Mouse (Mus musculus) limb, embryonic 14.5 days (tissue): Measurements from ENCODE around the gene Rab4a. TPM values are rescaled to one million over a fixed set of nuclear protein-coding genes. Genes with fewer than 3 reads are reported as not detected.
A peak's percentile ranks its signal among the peaks of the same experiment; 100 is the strongest.

ENCODE experiments used
- ATAC-seq: fragments of 200-750 bp; cut with Nextera tagmentation; 2 replicates; pipeline ENCODE4 v1.8.0; 2017; ENCODE audit warnings: low read depth, moderate number of reproducible peaks, moderate TSS enrichment; ENCODE audit not compliant: low FRiP score
- DNase-seq: peaks from one replicate; pipeline ENCODE4 v3.0.0-alpha.2; 2015; ENCODE audit warnings: low spot score
- H3K27ac ChIP-seq: fragments of 300-500 bp; sonication (generic); replicated peaks from 2 replicates; pipeline ENCODE4 v1.5.1; 2014; ENCODE audit warnings: low read depth, mild to moderate bottlenecking, low read length, moderate library complexity, mixed read lengths
- H3K27me3 ChIP-seq: fragments of 300-500 bp; sonication (generic); 2 replicates; pipeline ENCODE4 v1.6.1; 2014; ENCODE audit warnings: low read length, mixed read lengths; ENCODE audit not compliant: control insufficient read depth, insufficient read depth
- H3K36me3 ChIP-seq: fragments of 300-500 bp; sonication (generic); 2 replicates; pipeline ENCODE4 v1.6.1; 2014; ENCODE audit warnings: mild to moderate bottlenecking, low read length, moderate library complexity, mixed read lengths; ENCODE audit not compliant: control insufficient read depth, insufficient read depth
- H3K4me1 ChIP-seq: fragments of 300-500 bp; sonication (generic); 2 replicates; pipeline ENCODE4 v1.6.1; 2014; ENCODE audit warnings: antibody characterized with exemption, low read length, mixed read lengths; ENCODE audit not compliant: control insufficient read depth, insufficient read depth
- H3K4me2 ChIP-seq: fragments of 300-500 bp; sonication (generic); replicated peaks from 2 replicates; pipeline ENCODE4 v1.6.1; 2014; ENCODE audit warnings: low read depth, mild to moderate bottlenecking, low read length, moderate library complexity; ENCODE audit not compliant: severe bottlenecking
- H3K4me3 ChIP-seq: fragments of 300-500 bp; sonication (generic); replicated peaks from 2 replicates; pipeline ENCODE4 v1.5.1; 2014; ENCODE audit warnings: low read length
- H3K9ac ChIP-seq: fragments of 300-500 bp; sonication (generic); 2 replicates; pipeline ENCODE4 v1.6.1; 2014; ENCODE audit warnings: mild to moderate bottlenecking, low read depth, low read length, moderate library complexity; ENCODE audit not compliant: severe bottlenecking
- H3K9me3 ChIP-seq: fragments of 300-500 bp; sonication (generic); 2 replicates; pipeline ENCODE4 v1.6.1; 2016; ENCODE audit warnings: low read length; ENCODE audit not compliant: control insufficient read depth
- POLR2A ChIP-seq: fragments of 200-500 bp; IDR thresholded peaks from 2 replicates; pipeline ENCODE4 v1.8.0; 2012; ENCODE audit warnings: inconsistent platforms, mild to moderate bottlenecking, moderate library complexity, borderline replicate concordance; ENCODE audit not compliant: insufficient read depth, insufficient read length; ENCODE audit errors: extremely low read depth
- WGBS: fragments of 180-500 bp; shearing (Covaris S2); extraction: QIAGEN DNeasy Blood & Tissue Kit; methylation state at CpG from one replicate; pipeline ENCODE4 v1.1.7; 2014; 5-methylcytosine and 5-hydroxymethylcytosine counted together
- polyA plus RNA-seq, 2 experiments: library from polyadenylated mRNA; depleted of rRNA in 1 of 2; stranded (reverse) in 1 of 2; unstranded in 1 of 2; fragments of >200 nt; fragmentation: Nextera tagmentation in 1 of 2; extraction: Ambion mirVana in 1 of 2; gene quantifications; 2 replicates each; pipeline versions ENCODE4 v1.2.1 to v1.2.3; 2012 to 2014

Rab4a gene
- polyA plus RNA-seq, 2 experiments, result 29.5 to 45.5 TPM

DNA sequence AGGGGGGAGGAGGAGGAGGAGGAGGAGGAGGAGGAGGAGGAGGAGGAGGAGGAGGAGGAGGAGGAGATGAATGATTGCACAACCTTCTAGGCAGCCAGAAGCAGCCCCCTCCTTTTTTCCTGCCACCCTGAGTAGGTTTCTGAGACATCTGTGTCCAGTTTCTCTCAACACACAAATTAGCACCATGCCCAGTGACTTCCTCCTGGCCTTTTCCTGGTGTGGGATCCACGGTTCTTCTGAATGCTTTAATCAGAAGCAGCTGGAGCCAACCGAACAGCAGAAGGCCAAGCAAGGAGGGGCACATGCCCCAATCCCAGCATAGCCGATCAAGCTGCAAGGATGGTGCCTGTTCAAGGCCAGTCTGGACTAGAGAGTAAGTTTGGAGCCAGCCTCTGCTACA, 5.9 kb upstream of the Rab4a start:
- DNase-seq, result no peak
- Histone ChIP-seq H3K4me1 (no peaks in the 10 kb centered on the region), H3K27me3 (no peaks in the 10 kb centered on the region), H3K9me3 (no peaks in the 10 kb centered on the region), H3K36me3 (no peaks in the 10 kb centered on the region), H3K4me3 (no peak overlapping the region), H3K4me2 (no peak overlapping the region), H3K27ac (no peak overlapping the region), H3K9ac (peak overlapping the region; percentile 40; the same call in 1 of the 2 replicates)
- ATAC-seq, result no peak
- WGBS, result 14% methylated on average over 3 of the region's 3 CpGs
- TF ChIP-seq POLR2A, result no peak

DNA sequence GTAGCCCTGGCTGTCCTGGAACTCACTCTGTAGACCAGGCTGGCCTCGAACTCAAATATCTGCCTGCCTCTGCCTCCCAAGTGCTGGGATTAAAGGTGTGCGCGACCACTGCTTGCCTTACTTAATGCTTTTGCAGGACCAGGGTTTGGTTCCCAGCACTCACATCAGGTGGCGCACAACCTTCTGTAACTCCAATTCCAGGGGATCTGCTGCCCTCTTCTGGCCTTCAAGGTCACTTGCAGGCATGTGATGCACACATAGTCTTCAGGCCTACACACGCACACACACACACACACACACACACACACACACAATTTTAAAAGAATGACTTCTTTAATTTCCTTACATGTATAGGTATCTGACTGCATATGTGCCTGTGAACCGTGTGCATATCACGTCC, 4.9 kb upstream of the Rab4a start:
- no peak for TF ChIP-seq POLR2A
- H3K4me3 ChIP-seq, result no peak overlapping the region
- DNase-seq (no peak), ATAC-seq (no peak)
- peaks cover 2% of the 10 kb centered on the region; the same call in 1 of the 2 replicates for H3K4me1 ChIP-seq
- H3K36me3 ChIP-seq, result no peaks in the 10 kb centered on the region
- H3K4me2 ChIP-seq, result no peak overlapping the region
- no peak overlapping the region for H3K9ac ChIP-seq
- WGBS, result 92% methylated on average over 7 of the region's 7 CpGs
- H3K27ac ChIP-seq, result no peak overlapping the region
- H3K9me3 ChIP-seq, result no peaks in the 10 kb centered on the region
- no peaks in the 10 kb centered on the region for H3K27me3 ChIP-seq

DNA sequence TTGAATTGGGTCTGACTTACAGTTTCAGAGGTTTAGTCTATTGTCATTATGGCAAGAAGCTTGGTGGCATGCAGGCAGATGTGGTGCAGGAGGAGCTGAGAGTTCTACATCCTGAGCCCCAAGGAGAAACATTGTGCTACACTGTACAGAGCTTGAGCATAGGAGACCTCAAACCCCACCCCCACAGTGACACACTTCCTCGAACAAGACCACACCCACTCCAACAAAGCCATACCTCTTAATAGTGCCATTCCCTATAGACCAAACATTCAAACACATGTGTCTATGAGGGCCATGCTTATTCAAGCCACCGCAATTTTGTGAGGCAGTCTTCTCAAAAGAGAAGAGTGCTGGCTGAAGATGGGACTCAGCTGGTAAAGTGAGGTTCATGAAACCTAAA, 4.2 kb upstream of the Rab4a start:
- H3K36me3 ChIP-seq, result no peaks in the 10 kb centered on the region
- 95% methylated on average over 2 of the region's 2 CpGs for WGBS
- ATAC-seq, result no peak

DNA sequence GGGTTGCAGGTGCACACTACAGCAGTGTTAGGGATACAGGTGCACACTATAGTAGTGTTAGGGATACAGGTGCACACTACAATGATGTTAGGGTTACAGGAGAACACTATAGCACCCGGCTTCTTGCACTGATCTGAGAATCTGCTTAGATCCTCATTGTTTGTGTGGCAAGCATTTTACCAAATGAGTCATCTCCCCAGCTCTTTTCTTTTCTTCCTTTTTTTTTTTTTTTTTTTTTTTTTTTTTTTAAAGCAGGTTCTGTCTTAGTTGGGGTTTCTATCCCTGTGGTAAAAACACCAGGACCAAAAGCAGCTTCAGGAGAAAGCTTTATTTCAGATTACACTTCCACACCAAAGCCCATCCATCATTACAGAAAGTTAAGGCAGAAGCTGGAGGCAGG, 2.1 kb upstream of the Rab4a start:
- no peak overlapping the region for H3K27ac ChIP-seq
- no peaks in the 10 kb centered on the region for H3K27me3 ChIP-seq
- no peak overlapping the region for H3K9ac ChIP-seq
- TF ChIP-seq POLR2A, result no peak
- H3K4me2 ChIP-seq, result no peak overlapping the region
- peaks cover 14% of the 10 kb centered on the region for H3K4me1 ChIP-seq
- no peaks in the 10 kb centered on the region for H3K36me3 ChIP-seq
- no peak overlapping the region for H3K4me3 ChIP-seq
- WGBS, result 80% methylated on average over 1 of the region's 1 CpGs
- H3K9me3 ChIP-seq, result no peaks in the 10 kb centered on the region
- ATAC-seq (no peak), DNase-seq (no peak)

More for the DNA sequence above, 4.2 kb upstream of the Rab4a start:
- Histone ChIP-seq H3K9ac (no peak overlapping the region), H3K27me3 (no peaks in the 10 kb centered on the region), H3K9me3 (no peaks in the 10 kb centered on the region), H3K4me1 (peaks cover 4% of the 10 kb centered on the region; the same call in 1 of the 2 replicates), H3K4me2 (no peak overlapping the region), H3K27ac (no peak overlapping the region), H3K4me3 (no peak overlapping the region)
- no peak for DNase-seq
- TF ChIP-seq POLR2A, result no peak

DNA sequence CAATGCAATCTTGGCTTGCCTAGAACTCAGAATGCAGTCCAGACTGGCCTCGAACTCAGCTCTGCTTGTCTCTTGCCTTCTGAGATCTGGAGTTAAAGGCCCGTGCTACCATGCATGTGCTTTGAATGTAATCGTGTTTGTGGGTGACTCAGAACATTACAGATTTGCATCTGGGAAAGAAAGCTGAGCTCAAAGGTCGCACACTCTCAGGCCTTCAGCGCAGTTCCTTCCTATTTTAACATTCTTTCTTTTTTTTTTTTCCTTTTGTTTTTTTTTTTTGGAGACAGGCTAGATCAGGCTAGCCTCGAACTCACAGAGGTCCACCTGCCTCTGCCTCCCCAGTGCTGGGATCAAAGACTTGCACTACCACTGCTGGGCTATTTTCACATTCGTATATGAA, 1.2 kb upstream of the Rab4a start:
- no peaks in the 10 kb centered on the region for H3K27me3 ChIP-seq
- 85% methylated on average over 7 of the region's 7 CpGs for WGBS
- no peak overlapping the region for H3K27ac ChIP-seq
- peaks cover 14% of the 10 kb centered on the region for H3K4me1 ChIP-seq
- no peak overlapping the region for H3K9ac ChIP-seq
- H3K4me3 ChIP-seq, result no peak overlapping the region
- H3K4me2 ChIP-seq, result no peak overlapping the region
- ATAC-seq (no peak), DNase-seq (no peak)
- no peak for TF ChIP-seq POLR2A
- H3K9me3 ChIP-seq, result no peaks in the 10 kb centered on the region
- H3K36me3 ChIP-seq, result no peaks in the 10 kb centered on the region

DNA sequence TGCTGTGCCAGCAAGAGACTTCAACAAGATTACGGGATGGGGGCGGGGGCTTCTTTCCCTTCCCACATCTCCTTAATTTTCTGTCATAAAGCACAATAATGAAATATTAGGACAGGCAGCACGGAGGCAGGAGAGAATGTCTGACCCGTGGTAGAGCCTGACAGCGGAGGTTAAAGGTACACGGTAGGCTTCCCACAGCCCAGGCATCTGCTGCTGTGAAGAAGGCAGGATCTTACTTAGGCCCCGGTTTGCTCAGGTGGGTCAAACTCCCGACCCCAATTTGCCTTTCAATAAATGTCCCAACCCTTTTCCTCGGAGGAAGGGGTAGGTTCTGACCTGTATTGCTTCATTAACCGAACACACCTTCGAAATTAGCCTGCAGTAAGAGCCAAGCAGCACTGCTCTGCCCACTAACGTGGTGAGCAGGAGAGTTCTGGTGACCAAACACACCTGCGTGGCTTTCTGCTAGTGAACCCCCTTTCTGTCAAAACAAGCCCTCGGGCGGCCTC, 522 bp upstream of the Rab4a start:
- H3K9ac ChIP-seq, result peak overlapping the region; percentile 78
- no peaks in the 10 kb centered on the region for H3K9me3 ChIP-seq
- peaks cover 14% of the 10 kb centered on the region for H3K4me1 ChIP-seq
- ATAC-seq, result no peak
- peak overlapping the region; percentile 82 for H3K4me2 ChIP-seq
- WGBS, result 14% methylated on average over 15 of the region's 15 CpGs
- H3K36me3 ChIP-seq, result no peaks in the 10 kb centered on the region; the same call in 1 of the 2 replicates
- no peak for TF ChIP-seq POLR2A
- no peak for DNase-seq
- peak overlapping the region; percentile 92 for H3K4me3 ChIP-seq
- H3K27me3 ChIP-seq, result no peaks in the 10 kb centered on the region
- H3K27ac ChIP-seq, result peak overlapping the region; percentile 61
